Mouse (Mus musculus) bone marrow, adult 2 months (tissue): Measurements from ENCODE around the gene Col4a2. TPM values are rescaled to one million over a fixed set of nuclear protein-coding genes. Genes with fewer than 3 reads are reported as not detected.

Experiments used
- H3K27ac ChIP-seq: fragments of 200-500 bp; 2 replicates; pipeline ENCODE4 v1.5.1; 2012; ENCODE audit warnings: low read depth, mild to moderate bottlenecking, control low read depth, inconsistent platforms, low read length; ENCODE audit not compliant: control insufficient read depth, poor library complexity, insufficient read depth
- H3K4me1 ChIP-seq: fragments of 200-500 bp; 2 replicates; pipeline ENCODE4 v1.6.1; 2011; ENCODE audit warnings: low read length; ENCODE audit not compliant: control insufficient read depth, insufficient read depth
- H3K4me3 ChIP-seq: fragments of 200-500 bp; replicated peaks from 2 replicates; pipeline ENCODE3; 2011; ENCODE audit warnings: mild to moderate bottlenecking, low read depth, low read length, control low read depth; ENCODE audit not compliant: control insufficient read depth
- CTCF ChIP-seq: fragments of 200-500 bp; IDR thresholded peaks from 2 replicates; pipeline ENCODE4 v1.5.1; 2011; ENCODE audit warnings: low read length, control low read depth; ENCODE audit not compliant: control insufficient read depth, insufficient read depth
- POLR2A ChIP-seq: fragments of 200-500 bp; IDR thresholded peaks from 2 replicates; pipeline ENCODE4 v1.6.1; 2011; ENCODE audit warnings: low read depth, mild to moderate bottlenecking, control low read depth, low read length, borderline replicate concordance; ENCODE audit not compliant: control insufficient read depth
- WGBS: fragments of 180-500 bp; shearing (Covaris S2); methylation state at CpG from one replicate; pipeline ENCODE4 v1.1.7; 2018; 5-methylcytosine and 5-hydroxymethylcytosine counted together
- polyA plus RNA-seq: library from polyadenylated mRNA; stranded (reverse); fragments of >200 nt; gene quantifications from 2 replicates; pipeline ENCODE4 v1.2.4, GENCODE M21; 2011; ENCODE audit warnings: low replicate concordance; ENCODE audit not compliant: missing spikeins, insufficient read depth, insufficient read length

Col4a2 gene
- polyA plus RNA-seq, 1 experiment = 3.9 TPM

GRCm38 (mm10) chr8:11298531-11299316 is 13.9 kb upstream of the Col4a2 start:
- TF ChIP-seq POLR2A = no peak
- no peak for TF ChIP-seq CTCF
- Histone ChIP-seq H3K27ac (no peak overlapping the region), H3K4me1 (no peaks in the 10 kb centered on the region; the same call in 1 of the 2 replicates), H3K4me3 (no peak overlapping the region)
- 83% methylated on average over 12 of the region's 12 CpGs for WGBS

- H3K4me3 ChIP-seq = no peak overlapping the region
- no peak for TF ChIP-seq CTCF
- no peak for TF ChIP-seq POLR2A
- H3K27ac ChIP-seq = no peak overlapping the region
- 75% methylated on average over 3 of the region's 3 CpGs for WGBS
- H3K4me1 ChIP-seq = no peaks in the 10 kb centered on the region; the same call in 1 of the 2 replicates
These were observed 13.3 kb upstream of the Col4a2 start for GRCm38 (mm10) chr8:11299317-11299602.

- no peaks in the 10 kb centered on the region; the same call in 1 of the 2 replicates for H3K4me1 ChIP-seq
- 78% methylated on average over 8 of the region's 8 CpGs for WGBS
- no peak overlapping the region for H3K4me3 ChIP-seq
- H3K27ac ChIP-seq = no peak overlapping the region
- TF ChIP-seq CTCF = no peak
- no peak for TF ChIP-seq POLR2A
These were observed 12.2 kb upstream of the Col4a2 start for GRCm38 (mm10) chr8:11300436-11300835.

- 74% methylated on average over 6 of the region's 6 CpGs for WGBS
- no peak overlapping the region for H3K27ac ChIP-seq
- H3K4me1 ChIP-seq = no peaks in the 10 kb centered on the region; the same call in 1 of the 2 replicates
- no peak overlapping the region for H3K4me3 ChIP-seq
- TF ChIP-seq CTCF (no peak), POLR2A (no peak)
These were observed 8.5 kb upstream of the Col4a2 start for GRCm38 (mm10) chr8:11304027-11304601.

GRCm38 (mm10) chr8:11305539-11305938 is 7.1 kb upstream of the Col4a2 start:
- TF ChIP-seq POLR2A = no peak
- no peak for TF ChIP-seq CTCF
- WGBS = 81% methylated on average over 1 of the region's 1 CpGs
- Histone ChIP-seq H3K4me1 (no peaks in the 10 kb centered on the region; the same call in 1 of the 2 replicates), H3K4me3 (no peak overlapping the region), H3K27ac (no peak overlapping the region)

GRCm38 (mm10) chr8:11307451-11307850 is 5.2 kb upstream of the Col4a2 start:
- no peak overlapping the region for H3K27ac ChIP-seq
- TF ChIP-seq CTCF = no peak
- TF ChIP-seq POLR2A = no peak
- no peaks in the 10 kb centered on the region; the same call in 1 of the 2 replicates for H3K4me1 ChIP-seq
- WGBS = 77% methylated on average over 7 of the region's 7 CpGs
- H3K4me3 ChIP-seq = no peak overlapping the region

- 82% methylated on average over 7 of the region's 7 CpGs for WGBS
- H3K27ac ChIP-seq = no peak overlapping the region
- no peak overlapping the region for H3K4me3 ChIP-seq
- no peak for TF ChIP-seq POLR2A
- H3K4me1 ChIP-seq = no peaks in the 10 kb centered on the region
These were observed 4.0 kb upstream of the Col4a2 start for GRCm38 (mm10) chr8:11308570-11308998.

GRCm38 (mm10) chr8:11309226-11309625 is 3.4 kb upstream of the Col4a2 start:
- no peak overlapping the region for H3K4me3 ChIP-seq
- no peak for TF ChIP-seq POLR2A
- TF ChIP-seq CTCF = no peak
- no peak overlapping the region for H3K27ac ChIP-seq
- H3K4me1 ChIP-seq = no peaks in the 10 kb centered on the region
- WGBS = 69% methylated on average over 5 of the region's 5 CpGs

- WGBS = 73% methylated on average over 2 of the region's 2 CpGs
- no peak overlapping the region for H3K4me3 ChIP-seq
- no peaks in the 10 kb centered on the region for H3K4me1 ChIP-seq
- H3K27ac ChIP-seq = no peak overlapping the region
- TF ChIP-seq POLR2A (no peak), CTCF (no peak)
These were observed 2.6 kb upstream of the Col4a2 start for GRCm38 (mm10) chr8:11310049-11310448.
